Mouse (Mus musculus) neural tube, postnatal 0 days (tissue): ENCODE measurements around the gene Lingo4. TPM values are rescaled to one million over a fixed set of nuclear protein-coding genes. Genes with fewer than 3 reads are reported as not detected.

Source experiments
- polyA plus RNA-seq: library from polyadenylated mRNA; unstranded; fragments of >200 nt; fragmentation: Nextera tagmentation; extraction: Ambion mirVana; gene quantifications from 2 replicates; pipeline ENCODE4 v1.2.1, GENCODE M21; 2015

Lingo4 gene
- polyA plus RNA-seq = 3.1 and 3.6 TPM in 2 replicates

DNA sequence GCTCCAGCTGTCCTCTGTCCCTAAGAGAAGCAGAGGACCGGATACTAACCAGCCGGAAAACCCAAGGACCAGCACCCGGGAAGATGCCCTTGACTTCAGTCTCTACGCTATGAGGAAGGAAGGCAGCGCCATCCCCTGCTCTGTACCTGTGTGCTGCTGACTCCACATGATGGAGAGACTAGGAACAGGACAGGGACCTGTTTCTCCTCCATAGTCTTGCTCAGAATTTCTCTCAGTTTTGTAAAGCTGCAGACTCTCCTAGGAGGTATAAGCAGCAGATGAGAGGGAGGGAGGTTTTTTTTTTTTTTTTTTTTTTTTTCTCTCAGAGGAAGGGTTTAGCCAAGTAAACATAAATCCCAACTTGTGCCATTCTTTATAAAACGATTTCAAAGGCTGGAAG is at the start of gene Lingo4:
Gene Lingo4 (plus strand): TSS at position 301 of the 400 bp plus-strand sequence.

DNA sequence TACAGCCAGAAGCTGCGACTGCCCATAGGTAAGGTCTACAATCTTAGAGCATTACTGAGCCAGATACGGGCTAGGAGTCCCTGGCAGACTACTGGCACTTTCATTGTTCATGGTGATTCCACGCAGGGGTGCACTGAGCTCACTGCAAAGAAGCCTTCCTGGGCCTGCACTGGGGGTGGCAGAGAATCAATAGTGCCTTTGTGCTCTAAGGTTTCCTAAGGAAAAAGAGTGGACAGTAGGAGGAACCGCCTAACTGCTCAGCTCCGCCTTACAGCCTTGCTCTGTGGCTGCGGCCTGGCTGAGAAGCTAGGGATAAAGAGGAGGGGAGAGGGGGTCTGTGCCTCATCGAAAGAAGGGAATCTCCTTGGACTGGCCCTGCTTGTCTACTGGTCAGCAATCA is 36.2 kb upstream of the Lingo4 start, which contains the start of gene C2cd4d:
Gene C2cd4d (plus strand): TSS at position 301 of the 400 bp plus-strand sequence.

DNA sequence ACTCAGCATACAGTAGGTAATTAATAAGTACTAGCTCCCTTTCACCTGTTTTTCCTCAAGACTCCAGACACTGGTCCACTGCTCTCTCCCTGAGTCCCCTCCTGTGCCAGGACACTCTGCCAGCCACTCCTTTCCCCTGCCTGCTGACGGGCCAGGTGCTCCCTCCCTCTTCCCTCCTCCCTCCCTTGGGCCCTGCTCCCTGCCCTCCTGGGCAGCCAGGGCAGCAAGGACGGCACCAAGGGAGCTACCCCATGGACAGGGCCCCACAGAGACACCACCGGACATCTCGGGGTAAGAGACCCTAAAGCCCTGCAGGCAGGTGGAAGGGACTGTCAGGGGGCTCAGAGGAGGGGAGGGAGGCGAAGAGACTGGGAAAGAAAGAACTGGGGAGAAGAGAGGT is 25.7 kb upstream of the Lingo4 start, which contains the start of gene Rorc:
Gene Rorc (plus strand): TSS at position 154 of the 400 bp plus-strand sequence.

DNA sequence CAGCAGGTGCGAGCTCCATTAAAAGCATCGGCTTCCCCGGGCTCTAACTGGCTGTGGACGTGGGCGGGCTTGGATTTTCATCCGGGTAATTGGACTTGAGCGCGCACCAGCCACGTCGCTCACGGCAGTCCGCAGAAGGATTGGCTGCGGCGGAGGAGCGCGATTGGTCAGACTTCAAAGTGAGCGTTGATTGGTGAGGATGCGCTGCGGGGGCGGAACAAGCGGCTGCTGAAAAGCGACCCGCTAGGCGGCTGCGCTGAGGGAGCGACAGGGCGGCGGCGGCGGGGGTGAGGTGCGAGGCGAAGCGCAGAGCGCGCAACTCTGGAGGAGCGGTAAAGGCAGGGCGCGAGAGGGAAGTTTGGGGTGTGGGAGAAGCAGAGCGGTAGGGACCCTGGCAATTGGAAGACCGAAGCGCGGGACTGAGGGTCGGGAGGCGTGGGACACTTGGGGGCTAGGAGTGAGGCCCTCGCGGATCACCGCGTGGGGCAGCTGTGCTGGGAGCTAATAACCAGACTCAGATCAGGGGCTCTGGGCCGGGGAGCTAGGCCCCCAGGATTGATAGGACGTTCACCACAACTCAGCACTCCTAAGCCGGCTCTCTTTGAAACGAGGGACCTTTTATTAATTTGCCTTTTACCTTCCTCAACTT is 14.8 kb downstream of the Lingo4 start, which contains the start of gene Tdrkh:
Gene Tdrkh (plus strand): TSS at position 243 of the 649 bp plus-strand sequence.

DNA sequence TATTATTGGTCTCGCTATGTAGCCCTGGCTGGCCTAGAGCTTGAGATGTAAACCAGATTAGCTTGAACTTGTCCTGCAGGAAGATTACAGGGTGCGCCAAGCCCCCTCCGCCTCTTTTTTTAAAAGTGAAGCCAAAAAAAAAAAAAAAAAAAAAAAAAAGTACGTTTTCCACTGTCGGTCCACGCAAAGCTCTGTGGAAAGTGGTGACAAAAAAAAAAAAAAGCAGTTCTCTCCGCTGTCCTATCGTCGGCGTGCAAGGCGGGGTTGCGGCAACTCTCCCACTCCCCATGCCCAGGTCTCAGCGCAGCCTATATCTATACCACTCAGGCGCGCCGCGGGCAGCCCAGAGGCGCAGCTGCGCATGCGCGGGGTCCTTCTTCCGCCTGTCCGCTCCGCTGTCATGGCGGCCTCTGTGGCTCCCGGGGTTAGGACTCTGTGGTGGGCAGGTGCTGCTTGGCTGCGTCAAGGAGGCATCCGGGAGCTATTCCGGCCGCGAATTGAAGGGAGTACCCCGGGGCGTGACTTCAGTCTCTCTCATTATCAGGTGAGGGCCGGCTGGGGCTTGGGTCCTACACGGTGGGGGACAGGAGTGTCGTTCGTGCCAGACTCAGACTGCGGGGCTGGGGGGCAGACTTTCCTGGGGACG is 44.8 kb downstream of the Lingo4 start, which contains the start of gene Mrpl9:
Gene Mrpl9 (plus strand): TSS at position 368 of the 646 bp plus-strand sequence.

DNA sequence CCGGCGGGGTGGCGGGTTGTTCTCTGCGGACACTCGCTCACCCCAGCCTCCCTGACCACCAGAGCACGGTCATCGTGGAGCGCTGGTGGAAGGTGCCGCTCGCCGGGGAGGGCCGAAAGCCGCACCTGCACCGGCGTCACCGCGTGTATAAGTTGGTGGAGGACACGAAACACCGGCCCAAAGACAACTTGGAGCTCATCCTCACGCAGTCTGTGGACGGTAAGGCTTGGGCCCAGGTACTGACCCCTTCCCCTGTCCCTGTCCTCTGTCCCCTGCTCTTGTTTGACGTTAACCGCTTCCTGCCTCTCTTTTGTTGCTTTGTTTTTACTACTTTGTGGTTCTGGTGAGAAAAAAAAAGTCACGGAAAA is 45.3 kb downstream of the Lingo4 start, which contains the start of gene Oaz3:
Gene Oaz3 (minus strand): TSS at position 319 of the 368 bp plus-strand sequence.

Other genes starting within 250 kb of the Lingo4 start
- not detected in 2 replicates for gene Gm10696, start 220.3 kb upstream of the Lingo4 start, polyA plus RNA-seq
- not detected in 2 replicates for gene Gm5286, start 201.8 kb upstream of the Lingo4 start, polyA plus RNA-seq
- not detected in 2 replicates for gene Gm4778, start 134.5 kb upstream of the Lingo4 start, polyA plus RNA-seq
- 66.1 and 69.3 TPM in 2 replicates for gene Them4, start 88.4 kb upstream of the Lingo4 start, polyA plus RNA-seq
- gene Them5, start 56.4 kb upstream of the Lingo4 start, polyA plus RNA-seq = 0.21 TPM in 1 of 2 replicates, not detected in the other
- gene C2cd4d, start 36.1 kb upstream of the Lingo4 start, polyA plus RNA-seq = 3.7 and 4.0 TPM in 2 replicates
- gene Rorc, start 25.7 kb upstream of the Lingo4 start, polyA plus RNA-seq = 0.18 and 0.51 TPM in 2 replicates
- 35.9 and 36.0 TPM in 2 replicates for gene Tdrkh, start 14.8 kb downstream of the Lingo4 start, polyA plus RNA-seq
- 60.7 and 62.2 TPM in 2 replicates for gene Mrpl9, start 44.8 kb downstream of the Lingo4 start, polyA plus RNA-seq
- gene Oaz3, start 45.4 kb downstream of the Lingo4 start, polyA plus RNA-seq = 0.80 and 0.92 TPM in 2 replicates
- gene Celf3, start 79.8 kb downstream of the Lingo4 start, polyA plus RNA-seq = 139 and 159 TPM in 2 replicates
- 15.9 and 16.9 TPM in 2 replicates for gene Riiad1, start 81.8 kb downstream of the Lingo4 start, polyA plus RNA-seq
- gene Snx27, start 184.2 kb downstream of the Lingo4 start, polyA plus RNA-seq = 97.1 and 100 TPM in 2 replicates
- not detected in 2 replicates for gene Gm10972, start 244.6 kb downstream of the Lingo4 start, polyA plus RNA-seq